Mouse (Mus musculus) embryonic facial prominence, embryonic 12.5 days (tissue): ENCODE measurements around the gene Nup88. TPM values are rescaled to one million over a fixed set of nuclear protein-coding genes. Genes with fewer than 3 reads are reported as not detected.

ENCODE experiments used
- ATAC-seq: fragments of 200-750 bp; cut with Nextera tagmentation; 2 replicates; pipeline ENCODE4 v1.8.0; 2017; ENCODE audit not compliant: insufficient number of reproducible peaks, insufficient read depth, low FRiP score, low TSS enrichment
- H3K27ac ChIP-seq: fragments of 300-500 bp; sonication (generic); 2 replicates; pipeline ENCODE4 v1.5.1; 2016; ENCODE audit warnings: mild to moderate bottlenecking
- H3K27me3 ChIP-seq: fragments of 300-500 bp; sonication (generic); 2 replicates; pipeline ENCODE4 v1.6.1; 2016; ENCODE audit warnings: mild to moderate bottlenecking, moderate library complexity
- H3K36me3 ChIP-seq: fragments of 300-500 bp; sonication (generic); 2 replicates; pipeline ENCODE4 v1.6.1; 2016; ENCODE audit warnings: mild to moderate bottlenecking
- H3K4me1 ChIP-seq: fragments of 300-500 bp; sonication (generic); 2 replicates; pipeline ENCODE4 v1.6.1; 2016
- H3K4me2 ChIP-seq: fragments of 300-500 bp; sonication (generic); replicated peaks from 2 replicates; pipeline ENCODE4 v1.6.1; 2016; ENCODE audit warnings: mild to moderate bottlenecking, moderate library complexity
- H3K4me3 ChIP-seq: fragments of 300-500 bp; sonication (generic); 2 replicates; pipeline ENCODE4 v1.5.1; 2016; ENCODE audit warnings: mild to moderate bottlenecking
- H3K9ac ChIP-seq: fragments of 300-500 bp; sonication (generic); 2 replicates; pipeline ENCODE4 v1.6.1; 2016; ENCODE audit warnings: mild to moderate bottlenecking, moderate library complexity
- H3K9me3 ChIP-seq: fragments of 300-500 bp; sonication (generic); 2 replicates; pipeline ENCODE4 v1.6.1; 2016; ENCODE audit warnings: mild to moderate bottlenecking, moderate library complexity
- WGBS: fragments of 180-500 bp; shearing (Covaris S2); methylation state at CpG from one replicate; pipeline ENCODE4 v1.1.7; 2016; 5-methylcytosine and 5-hydroxymethylcytosine counted together
- polyA plus RNA-seq: library from polyadenylated mRNA; unstranded; fragments of >200 nt; fragmentation: Nextera tagmentation; extraction: Ambion mirVana; gene quantifications from 2 replicates; pipeline ENCODE4 v1.2.1, GENCODE M21; 2016

Nup88 gene
- polyA plus RNA-seq, 1 experiment from 2014 or later, result 134 TPM

DNA sequence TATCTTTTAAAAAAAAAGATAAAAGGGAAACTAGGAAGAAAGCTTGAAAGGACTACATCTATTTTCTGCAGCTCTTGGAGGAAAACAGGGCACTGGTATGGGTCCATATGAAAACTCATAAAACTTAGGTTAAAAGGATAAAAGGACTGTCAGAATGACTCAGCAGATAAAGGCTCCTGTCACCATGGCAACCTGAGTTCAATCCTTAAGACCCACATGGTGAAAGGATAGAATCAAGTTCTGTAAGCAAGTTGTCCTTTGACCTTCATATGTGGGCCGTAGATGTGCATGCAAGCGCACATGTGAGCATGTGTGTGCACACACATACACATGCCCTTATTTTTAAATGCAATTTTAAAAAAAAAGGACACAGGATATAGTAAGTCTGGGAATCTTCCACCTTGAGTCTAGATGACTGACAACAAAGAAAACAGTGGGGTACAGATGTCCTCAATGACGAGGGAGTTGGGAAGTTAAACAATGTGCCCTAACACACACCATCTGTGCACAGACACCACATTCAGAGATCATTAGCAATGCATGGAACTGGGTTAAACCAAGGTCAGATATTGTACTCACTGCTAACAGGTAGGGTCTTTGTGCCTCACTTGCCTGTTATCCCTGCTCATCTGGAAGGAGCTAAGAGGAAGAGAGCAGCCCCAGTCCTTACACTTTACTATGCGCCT is 5.4 kb downstream of the Nup88 start:
- H3K36me3 ChIP-seq, result peaks cover 68% of the 10 kb centered on the region
- ATAC-seq, result no peak
- WGBS, result 70% methylated on average over 4 of the region's 4 CpGs

DNA sequence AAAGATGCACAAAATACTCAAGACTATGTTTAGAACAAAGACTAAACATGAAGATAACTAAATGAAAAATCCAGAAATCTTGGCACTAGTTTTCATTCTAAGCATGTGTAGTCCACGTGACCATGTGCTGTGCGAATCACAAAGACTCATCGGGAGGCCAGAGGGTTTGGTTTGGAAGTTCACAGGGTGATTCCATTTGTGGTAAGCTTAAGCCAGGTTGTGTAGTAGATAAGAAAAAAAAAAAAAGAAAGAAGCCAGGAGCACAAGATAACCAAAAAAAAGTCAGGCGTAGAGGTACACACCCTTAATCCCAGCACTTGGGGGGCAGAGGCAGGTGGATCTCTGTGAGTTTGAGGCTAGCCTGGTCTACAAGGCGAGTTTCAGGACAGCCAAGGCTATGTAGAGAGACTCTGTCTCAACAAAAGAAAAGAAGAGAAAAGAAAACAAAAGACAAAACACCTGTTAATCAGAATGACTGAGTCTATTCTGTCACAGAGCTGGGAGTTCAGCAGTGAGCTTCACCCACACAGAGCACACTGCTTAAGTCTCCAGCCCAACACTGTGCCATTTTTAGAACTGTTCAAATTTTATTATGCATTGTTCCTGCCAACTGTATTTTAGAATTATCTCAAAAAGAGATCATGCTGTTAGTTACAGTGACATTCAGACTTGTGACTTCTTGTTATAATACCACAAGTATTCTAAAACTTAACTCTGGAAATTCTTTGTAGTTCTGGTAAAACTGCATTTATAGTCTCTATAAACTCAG is 8.8 kb downstream of the Nup88 start:
- no peak overlapping the region for H3K27ac ChIP-seq
- no peaks in the 10 kb centered on the region for H3K4me1 ChIP-seq
- H3K4me3 ChIP-seq, result no peak overlapping the region
- H3K9ac ChIP-seq, result no peak overlapping the region
- H3K4me2 ChIP-seq, result no peak overlapping the region
- no peaks in the 10 kb centered on the region for H3K27me3 ChIP-seq
- no peak for ATAC-seq
- H3K36me3 ChIP-seq, result peaks cover 90% of the 10 kb centered on the region
- H3K9me3 ChIP-seq, result no peaks in the 10 kb centered on the region
- WGBS, result 96% methylated on average over 5 of the region's 5 CpGs

More for the DNA sequence above, 5.4 kb downstream of the Nup88 start:
- no peaks in the 10 kb centered on the region for H3K9me3 ChIP-seq
- no peak overlapping the region for H3K4me2 ChIP-seq
- peaks cover 8% of the 10 kb centered on the region for H3K4me1 ChIP-seq
- H3K9ac ChIP-seq, result no peak overlapping the region
- H3K27me3 ChIP-seq, result no peaks in the 10 kb centered on the region
- no peak overlapping the region for H3K27ac ChIP-seq
- no peak overlapping the region for H3K4me3 ChIP-seq

- Histone ChIP-seq H3K4me3 (no peak overlapping the region), H3K4me1 (no peaks in the 10 kb centered on the region), H3K9me3 (no peaks in the 10 kb centered on the region), H3K4me2 (no peak overlapping the region), H3K27me3 (no peaks in the 10 kb centered on the region), H3K36me3 (peaks cover 78% of the 10 kb centered on the region), H3K9ac (no peak overlapping the region), H3K27ac (no peak overlapping the region)
- 83% methylated on average over 4 of the region's 4 CpGs for WGBS
- ATAC-seq, result no peak
Observed at GRCm38 (mm10) chr11:70954711-70955110, 15.1 kb downstream of the Nup88 start.

GRCm38 (mm10) chr11:70944935-70945817 is 24.6 kb downstream of the Nup88 start:
- no peak overlapping the region for H3K4me3 ChIP-seq
- no peaks in the 10 kb centered on the region for H3K9me3 ChIP-seq
- H3K4me1 ChIP-seq, result no peaks in the 10 kb centered on the region
- no peak for ATAC-seq
- H3K36me3 ChIP-seq, result peaks cover 81% of the 10 kb centered on the region
- no peaks in the 10 kb centered on the region for H3K27me3 ChIP-seq
- H3K4me2 ChIP-seq, result no peak overlapping the region
- WGBS, result 91% methylated on average over 4 of the region's 4 CpGs
- H3K9ac ChIP-seq, result no peak overlapping the region
- no peak overlapping the region for H3K27ac ChIP-seq

GRCm38 (mm10) chr11:70943651-70944050 is 26.1 kb downstream of the Nup88 start:
- Histone ChIP-seq H3K27ac (no peak overlapping the region), H3K4me3 (no peak overlapping the region), H3K9ac (no peak overlapping the region), H3K4me1 (no peaks in the 10 kb centered on the region), H3K36me3 (peaks cover 80% of the 10 kb centered on the region), H3K4me2 (no peak overlapping the region), H3K27me3 (no peaks in the 10 kb centered on the region), H3K9me3 (no peaks in the 10 kb centered on the region)
- no peak for ATAC-seq
- WGBS, result 91% methylated on average over 7 of the region's 7 CpGs

DNA sequence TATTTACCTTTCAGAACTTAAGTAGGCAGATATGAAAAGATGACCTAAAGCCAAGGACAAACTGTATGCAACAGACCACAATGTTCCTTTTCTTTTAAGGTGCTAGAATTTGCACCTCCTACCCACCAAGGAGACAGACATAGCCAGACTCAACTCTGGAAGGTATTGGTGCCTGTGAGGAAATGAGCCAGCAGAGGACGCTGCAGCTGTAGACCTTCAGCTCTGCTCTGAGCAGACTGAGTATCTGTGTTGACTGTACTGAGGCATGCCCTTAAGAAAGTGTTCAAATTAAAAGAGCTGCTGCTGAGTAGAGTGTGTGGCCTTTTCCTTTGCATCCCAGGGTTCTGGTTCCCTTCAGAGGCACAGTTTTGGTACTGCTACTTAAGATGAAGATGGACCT is 27.2 kb downstream of the Nup88 start:
- H3K27ac ChIP-seq, result no peak overlapping the region
- no peaks in the 10 kb centered on the region for H3K4me1 ChIP-seq
- no peaks in the 10 kb centered on the region for H3K27me3 ChIP-seq
- 81% methylated on average over 1 of the region's 1 CpGs for WGBS
- H3K36me3 ChIP-seq, result peaks cover 78% of the 10 kb centered on the region
- no peak for ATAC-seq
- H3K4me3 ChIP-seq, result no peak overlapping the region
- no peak overlapping the region for H3K4me2 ChIP-seq
- no peaks in the 10 kb centered on the region for H3K9me3 ChIP-seq
- H3K9ac ChIP-seq, result no peak overlapping the region

GRCm38 (mm10) chr11:70935316-70935715 is 34.5 kb downstream of the Nup88 start:
- H3K36me3 ChIP-seq, result peaks cover 65% of the 10 kb centered on the region
- H3K4me1 ChIP-seq, result no peaks in the 10 kb centered on the region
- H3K4me2 ChIP-seq, result no peak overlapping the region
- H3K27me3 ChIP-seq, result no peaks in the 10 kb centered on the region
- no peak overlapping the region for H3K27ac ChIP-seq
- ATAC-seq, result no peak
- no peak overlapping the region for H3K9ac ChIP-seq
- H3K9me3 ChIP-seq, result no peaks in the 10 kb centered on the region
- WGBS, result 90% methylated on average over 7 of the region's 7 CpGs
- no peak overlapping the region for H3K4me3 ChIP-seq

GRCm38 (mm10) chr11:70931461-70931860 is 38.3 kb downstream of the Nup88 start:
- H3K4me2 ChIP-seq, result no peak overlapping the region
- 86% methylated on average over 5 of the region's 5 CpGs for WGBS
- no peaks in the 10 kb centered on the region for H3K27me3 ChIP-seq
- no peak overlapping the region for H3K9ac ChIP-seq
- H3K4me3 ChIP-seq, result no peak overlapping the region
- H3K36me3 ChIP-seq, result peaks cover 39% of the 10 kb centered on the region
- no peaks in the 10 kb centered on the region for H3K4me1 ChIP-seq
- no peak overlapping the region for H3K27ac ChIP-seq
- no peaks in the 10 kb centered on the region for H3K9me3 ChIP-seq
- no peak for ATAC-seq

DNA sequence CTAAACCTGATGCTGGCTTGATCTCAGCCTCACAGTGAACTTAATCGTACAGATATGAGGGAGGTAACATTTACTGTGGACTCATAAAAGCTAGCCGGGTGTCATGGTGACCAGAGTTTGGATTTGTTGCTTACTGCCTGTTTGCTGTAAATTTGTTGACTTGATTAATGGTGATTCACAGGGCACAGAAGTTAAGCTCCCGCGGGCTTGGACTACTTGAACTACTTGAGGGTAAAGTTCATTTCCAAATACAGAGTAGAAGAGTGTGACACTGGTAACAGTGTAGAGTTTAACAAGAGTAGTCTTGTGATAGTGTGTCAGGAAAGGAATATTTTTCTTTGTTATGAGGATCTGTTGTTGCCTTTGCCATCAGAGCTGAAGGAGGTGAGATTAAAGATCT is 50.2 kb downstream of the Nup88 start:
- Histone ChIP-seq H3K4me3 (no peak overlapping the region), H3K4me2 (no peak overlapping the region), H3K27me3 (no peaks in the 10 kb centered on the region), H3K36me3 (peaks cover 45% of the 10 kb centered on the region), H3K4me1 (no peaks in the 10 kb centered on the region), H3K9me3 (no peaks in the 10 kb centered on the region), H3K27ac (no peak overlapping the region), H3K9ac (no peak overlapping the region)
- no peak for ATAC-seq
- 95% methylated on average over 4 of the region's 4 CpGs for WGBS

GRCm38 (mm10) chr11:70917896-70918295 is 51.9 kb downstream of the Nup88 start:
- Histone ChIP-seq H3K4me1 (no peaks in the 10 kb centered on the region), H3K27ac (no peak overlapping the region), H3K36me3 (peaks cover 39% of the 10 kb centered on the region), H3K9me3 (no peaks in the 10 kb centered on the region), H3K9ac (no peak overlapping the region), H3K4me2 (no peak overlapping the region), H3K4me3 (no peak overlapping the region), H3K27me3 (no peaks in the 10 kb centered on the region)
- no peak for ATAC-seq
- WGBS, result 89% methylated on average over 2 of the region's 2 CpGs

DNA sequence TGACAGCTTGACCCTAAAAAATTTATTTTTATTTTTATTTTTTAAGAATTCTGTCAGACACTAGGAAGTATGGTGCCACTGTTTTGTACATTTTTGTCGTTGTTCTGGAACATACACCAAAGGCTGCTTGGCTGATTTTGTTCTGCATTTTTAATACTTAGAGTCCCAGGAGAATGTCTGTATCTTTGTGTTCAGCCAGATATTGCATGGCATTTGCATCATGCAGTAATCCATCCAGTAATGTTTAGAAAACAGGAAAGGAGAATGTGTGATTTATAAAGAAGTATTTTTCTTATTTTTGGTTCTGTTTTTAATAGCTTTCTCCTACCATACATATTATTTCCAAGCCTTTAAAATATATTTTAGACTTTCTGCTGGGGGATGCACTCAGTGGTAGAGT is 57.9 kb downstream of the Nup88 start:
- Histone ChIP-seq H3K27ac (no peak overlapping the region), H3K27me3 (no peaks in the 10 kb centered on the region), H3K4me1 (no peaks in the 10 kb centered on the region), H3K36me3 (peaks cover 38% of the 10 kb centered on the region), H3K4me2 (no peak overlapping the region), H3K9me3 (no peaks in the 10 kb centered on the region), H3K4me3 (no peak overlapping the region), H3K9ac (no peak overlapping the region)
- 94% methylated on average over 1 of the region's 1 CpGs for WGBS
- ATAC-seq, result no peak
